Comparison of ENCODE assay signal across 9 mouse cellular contexts in genomic region chr2:118245914-118246313, GRCm38 (mm10). TPM values are rescaled to one million over a fixed set of nuclear protein-coding genes. Genes with fewer than 3 reads are reported as not detected.
DNase-seq lines count a peak whose midpoint lies in the region; ATAC-seq lines count a peak whose summit lies in the region.
"Had no signal": no experiment of that assay in that cellular context is flagged by ENCODE, and none has a peak within 500 bp of the region (broad histone marks: within the 10 kb centered on the region; RNA-seq: fewer than 3 reads in every experiment).

No protein-coding gene starts in this region.

- ATAC-seq in forebrain, embryonic 12.5 days (ENCODE audit: low FRiP score): peak; percentile 58; the same call in 1 of the 2 replicates

- no peaks in the 10 kb centered on the region for H3K9me3 ChIP-seq in forebrain, embryonic 12.5 days
- no peaks in the 10 kb centered on the region for H3K9me3 ChIP-seq in hindbrain, embryonic 10.5 days
- H3K9me3 ChIP-seq: limb, embryonic 15.5 days had no signal

- no peaks in the 10 kb centered on the region for H3K27me3 ChIP-seq in forebrain, embryonic 12.5 days
- no peaks in the 10 kb centered on the region for H3K27me3 ChIP-seq in hindbrain, embryonic 10.5 days (ENCODE audit: insufficient read depth, poor library complexity, severe bottlenecking)
- H3K27me3 ChIP-seq: limb, embryonic 15.5 days had no signal

- H3K4me2 ChIP-seq in forebrain, embryonic 12.5 days: no peak overlapping the region
- H3K4me2 ChIP-seq: limb, embryonic 15.5 days had no signal

- H3K4me3 ChIP-seq in forebrain, embryonic 12.5 days (replicated peaks): no peak overlapping the region
- H3K4me3 ChIP-seq in hindbrain, embryonic 10.5 days: no peak overlapping the region
- H3K4me3 ChIP-seq: limb, embryonic 15.5 days had no signal

- no peaks in the 10 kb centered on the region for H3K4me1 ChIP-seq in forebrain, embryonic 12.5 days
- H3K4me1 ChIP-seq in hindbrain, embryonic 10.5 days (replicated peaks): 0 out of 2 replicates have a peak, but pooled peaks cover 3% of the 10 kb centered on the region
- H3K4me1 ChIP-seq: limb, embryonic 15.5 days had no signal

- peak; percentile 66 for DNase-seq in MN1 (ENCODE audit: low spot score)
- DNase-seq in c-Kit-positive CD71-positive TER-119-positive erythroid progenitor cells, embryonic 14.5 days (ENCODE audit: low spot score): peak; percentile 54
- DNase-seq in hindbrain, embryonic 10.5 days (ENCODE audit: low spot score): peak; percentile 79
- DNase-seq in layer of hippocampus, adult 9-11 months: peak; percentile 18
- peak; percentile 83 for DNase-seq in lung, postnatal 36 days
- peak; percentile 62 for DNase-seq in right cerebral cortex, adult 18-20 months
- DNase-seq in urinary bladder, adult 2 months (ENCODE audit: low spot score): peak; percentile 36

- H3K9ac ChIP-seq in forebrain, embryonic 12.5 days: no peak overlapping the region
- H3K9ac ChIP-seq: limb, embryonic 15.5 days had no signal

- 11% methylated on average over 10 of the region's 10 CpGs for WGBS in forebrain, embryonic 12.5 days
- 13% methylated on average over 10 of the region's 10 CpGs for WGBS in hindbrain, embryonic 10.5 days

- H3K27ac ChIP-seq in forebrain, embryonic 12.5 days: no peak overlapping the region
- H3K27ac ChIP-seq in hindbrain, embryonic 10.5 days: no peak overlapping the region
- H3K27ac ChIP-seq: limb, embryonic 15.5 days had no signal

- no peaks in the 10 kb centered on the region for H3K36me3 ChIP-seq in forebrain, embryonic 12.5 days (replicated peaks)
- no peaks in the 10 kb centered on the region for H3K36me3 ChIP-seq in hindbrain, embryonic 10.5 days
- H3K36me3 ChIP-seq: limb, embryonic 15.5 days had no signal

RNA-seq across cellular contexts. Expression of gene Fsip1, which starts 10.9 kb away (rescaled TPM):
- polyA plus RNA-seq in forebrain, embryonic 12.5 days (2016; fragmentation: Nextera tagmentation; extraction: Ambion mirVana): 3.0 and 3.3 TPM in 2 replicates
- 3.1 and 3.2 TPM in 2 replicates for polyA plus RNA-seq in hindbrain, embryonic 10.5 days (2016; fragmentation: Nextera tagmentation; extraction: Ambion mirVana)
- polyA plus RNA-seq in urinary bladder, adult 2 months (2012; rRNA removed): 0.04 TPM in 2 replicates

Comparison
In these comparisons a context has a peak if more than half of its experiments do, and no peak if none do; other contexts are left out.
1. DNase-seq: peak in every context shown above with its lines; median percentile 83 in lung, postnatal 36 days; 79 in hindbrain, embryonic 10.5 days; 66 in MN1; 62 in right cerebral cortex, adult 18-20 months; 54 in c-Kit-positive CD71-positive TER-119-positive erythroid progenitor cells, embryonic 14.5 days; 36 in urinary bladder, adult 2 months; 18 in layer of hippocampus, adult 9-11 months.